Mouse (Mus musculus): ENCODE data around the gene Syt6.
"Not testable (repeated sequence)": the region's sequence is repeated elsewhere in the genome, so short reads cannot be mapped to it uniquely, and the experiment has no call there.

The Syt6 gene

DNA sequence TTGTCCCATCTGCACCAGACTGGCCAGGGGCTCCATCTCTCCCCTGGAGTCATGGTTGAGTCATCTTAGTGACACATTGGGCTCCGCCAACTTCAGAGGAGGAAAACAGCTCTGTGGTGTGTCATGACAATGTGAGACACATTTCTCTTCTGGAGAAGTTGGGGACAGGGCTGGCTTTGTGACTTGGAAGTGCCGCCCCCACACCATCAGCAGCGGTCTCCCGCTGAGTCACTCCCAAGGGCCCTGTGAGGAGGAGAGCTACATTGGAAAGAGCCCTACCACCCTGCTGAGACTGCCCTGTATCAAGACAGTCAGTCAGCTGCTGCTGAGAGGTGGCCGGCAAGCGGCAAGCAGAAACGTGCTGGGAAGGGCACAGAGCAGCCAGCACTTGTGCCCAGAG, 26.0 kb downstream of the Syt6 start:
- in situ Hi-C loops (cut with MboI, MseI) = no loop called here

DNA sequence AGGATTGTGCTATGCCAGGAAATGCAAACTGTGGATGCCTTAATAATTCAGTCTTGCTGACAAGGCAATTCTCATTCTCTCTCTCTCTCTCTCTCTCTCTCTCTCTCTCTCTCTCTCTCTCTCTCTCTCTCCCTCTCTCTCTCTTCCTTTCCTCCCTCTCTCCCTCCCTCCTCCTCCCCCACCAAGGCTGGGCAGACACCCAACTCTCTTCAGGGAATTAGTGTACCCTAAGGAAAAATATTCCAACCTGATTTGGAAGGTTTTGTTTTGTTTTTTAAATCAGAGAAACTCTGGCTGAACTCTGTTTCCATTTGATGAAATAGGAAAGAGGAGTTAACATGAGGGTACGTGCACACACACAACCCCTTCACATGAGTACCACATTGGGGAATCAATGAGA, 26.5 kb downstream of the Syt6 start:
- in situ Hi-C loops (cut with MboI, MseI) = no loop called here

DNA sequence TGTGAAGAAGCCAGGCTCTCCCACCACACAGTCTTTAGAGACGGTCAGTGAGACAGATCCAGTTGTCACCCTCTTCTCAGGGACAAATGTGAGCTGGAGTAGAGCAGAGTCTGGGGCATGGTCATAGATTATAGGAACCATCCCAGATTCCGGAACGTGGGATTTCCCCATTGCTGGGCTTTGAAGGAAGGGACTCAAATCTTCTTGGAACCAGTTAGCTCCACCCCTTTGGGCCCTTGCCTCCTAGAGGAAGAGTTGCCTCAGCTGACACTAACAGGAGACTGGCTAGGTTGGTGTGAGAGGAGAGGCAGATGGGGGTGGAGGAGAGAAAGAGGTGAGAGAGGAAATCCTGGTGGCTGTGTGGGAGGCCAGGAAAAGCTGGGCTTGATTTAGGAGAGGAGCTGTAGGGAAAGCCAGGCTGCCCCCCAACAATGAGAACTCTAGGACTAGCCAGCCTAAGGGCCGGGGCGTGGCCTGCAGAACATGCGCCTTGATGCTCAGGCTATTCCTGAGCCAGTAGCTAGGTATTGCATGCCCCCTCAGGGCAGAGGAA, 31.1 kb downstream of the Syt6 start:
- in situ Hi-C loops (cut with MboI, MseI) = no loop called here

DNA sequence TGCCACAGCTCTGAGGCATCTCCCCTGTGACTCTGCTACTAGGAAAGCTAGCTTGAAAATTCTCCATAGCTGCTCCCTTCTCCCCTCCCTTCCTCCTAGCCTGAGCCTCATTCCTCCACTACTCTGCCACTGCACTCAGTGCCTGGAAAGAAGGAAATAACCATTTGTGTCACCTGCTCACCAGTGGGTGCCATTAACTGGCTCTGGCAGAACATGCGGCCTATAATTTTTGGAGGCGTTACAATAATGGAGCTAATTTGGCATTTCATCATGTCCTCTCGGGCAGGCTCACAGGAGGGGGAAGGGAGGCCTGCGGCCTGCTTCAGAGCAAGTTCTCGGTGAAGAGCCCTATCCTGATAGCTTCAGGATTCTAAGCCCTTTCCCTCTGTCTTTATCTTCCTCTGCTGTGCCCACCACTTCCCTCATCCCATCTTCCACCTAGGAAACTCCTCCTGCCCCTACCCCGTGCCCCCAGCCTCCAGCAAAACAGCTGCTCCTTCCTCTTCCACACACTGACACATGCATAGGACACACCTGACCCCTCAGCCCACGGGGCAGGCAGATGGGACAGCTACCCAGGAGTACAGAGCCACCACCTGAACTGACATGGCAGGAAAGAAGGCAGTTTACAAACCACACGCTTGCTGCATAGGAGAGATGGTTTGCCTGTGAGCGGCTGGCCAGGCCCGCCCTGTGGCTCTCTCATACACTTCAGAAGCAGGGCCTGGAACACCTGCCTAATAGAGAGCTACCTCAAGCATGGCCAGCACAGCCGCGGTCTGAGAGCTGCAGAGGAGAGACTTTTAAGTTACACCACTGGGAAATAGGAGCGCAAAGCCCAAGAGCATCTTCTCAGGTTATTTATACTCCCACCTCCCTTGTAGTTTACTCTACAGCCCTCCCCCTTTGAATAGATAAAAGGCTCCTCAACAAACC, 31.9 kb downstream of the Syt6 start:
- in situ Hi-C loops (cut with MboI, MseI) = no loop called here

DNA sequence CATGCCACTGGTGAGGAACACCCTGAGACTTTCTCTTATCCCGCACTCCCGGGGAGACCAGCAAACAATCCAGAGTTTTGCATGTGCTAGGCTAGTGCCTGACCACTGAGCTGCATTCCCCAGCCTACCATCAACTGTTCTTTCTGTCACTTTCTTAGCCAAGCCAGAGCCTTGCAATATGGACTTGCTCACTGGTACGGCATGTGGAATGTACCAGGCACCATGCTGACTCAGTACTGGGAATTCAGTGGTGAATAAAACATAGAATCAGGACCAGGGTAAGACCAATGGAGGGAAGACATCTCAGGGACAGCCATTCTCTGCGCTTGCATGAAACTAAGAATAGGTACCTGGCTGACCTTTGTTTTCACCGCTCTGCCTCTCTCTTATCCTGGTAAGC, 35.2 kb downstream of the Syt6 start:
- in situ Hi-C loops (cut with MboI, MseI) = no loop called here

DNA sequence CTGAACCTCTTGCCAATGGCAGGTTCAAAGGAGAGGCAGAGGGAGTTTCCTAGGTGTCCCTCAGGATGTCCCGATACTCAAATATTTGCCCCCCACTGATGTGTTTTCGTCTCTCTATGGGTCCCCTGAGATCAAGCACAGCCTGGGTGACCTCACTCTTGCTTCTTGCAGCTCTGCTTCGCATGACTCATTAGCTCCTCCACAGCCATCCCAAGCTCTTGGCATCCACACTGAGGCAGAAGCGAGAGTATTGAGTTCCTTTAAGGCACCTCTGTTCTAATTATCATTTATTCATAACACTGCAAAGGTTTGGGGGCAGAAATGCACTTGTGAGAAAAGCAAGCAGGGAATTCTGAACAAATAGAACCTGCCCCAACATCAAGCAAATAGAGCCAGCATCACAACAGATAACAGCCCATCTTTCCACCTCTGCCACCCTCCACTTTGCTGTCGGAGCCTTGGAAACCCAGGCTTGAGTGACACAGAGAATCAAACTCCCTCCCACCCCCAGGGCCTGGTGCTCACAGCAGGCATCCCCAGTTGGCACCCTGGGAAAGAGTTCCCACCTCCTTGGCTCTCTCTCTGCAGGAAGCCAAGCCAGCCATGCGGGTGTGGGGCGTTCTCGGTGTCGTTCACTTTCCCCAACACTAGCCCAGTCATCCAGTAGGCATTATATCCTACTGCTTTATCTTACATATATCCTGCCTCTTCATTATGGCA, 37.8 kb downstream of the Syt6 start:
- in situ Hi-C loops (cut with MboI, MseI) = no loop called here

DNA sequence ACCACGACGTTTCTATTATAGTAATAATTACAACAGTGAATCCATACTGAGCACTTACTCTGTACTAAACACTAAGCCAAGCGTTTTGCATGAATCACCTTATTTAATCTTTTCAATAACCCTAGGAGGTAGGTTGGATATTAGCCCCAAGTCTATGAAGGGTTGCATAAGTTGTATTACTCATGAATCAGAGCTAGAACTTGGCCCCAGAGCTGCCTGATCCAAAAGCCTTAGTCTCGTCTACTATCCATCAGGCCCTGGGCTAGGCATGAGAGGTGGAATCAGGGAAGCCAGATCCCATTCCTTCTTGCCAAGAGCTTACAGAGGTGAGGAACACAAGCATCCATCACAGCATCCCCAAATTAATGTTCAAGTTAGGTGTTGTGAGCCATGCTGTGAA, 40.6 kb downstream of the Syt6 start:
- in situ Hi-C loops (cut with MboI, MseI) = loop anchor here in 1 of 2 experiments (5.0 kb wide), 1 partner anchor 47 kb away; no protein-coding TSS in a partner anchor

DNA sequence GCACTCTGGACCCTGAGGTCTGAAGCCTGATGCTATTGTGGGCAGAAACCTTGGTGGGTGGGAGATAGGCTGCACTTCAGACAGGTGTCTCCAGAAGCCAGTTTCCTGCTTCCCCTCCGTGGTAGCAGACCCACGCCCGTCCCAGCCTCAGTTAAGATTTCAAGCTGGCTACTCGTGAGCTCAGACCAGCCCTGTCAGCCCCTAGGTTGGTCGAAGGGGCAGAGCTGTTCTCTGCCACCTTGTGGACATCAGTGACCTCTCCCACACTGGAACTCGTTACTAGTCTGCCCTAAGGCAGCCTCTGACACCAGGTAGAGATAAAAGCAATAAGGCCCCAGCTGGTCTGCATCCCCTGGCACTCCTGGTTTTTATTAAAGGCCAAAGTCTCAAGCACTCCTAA, 42.0 kb downstream of the Syt6 start:
- in situ Hi-C loops (cut with MboI, MseI) = loop anchor here in 1 of 2 experiments (5.0 kb wide), 1 partner anchor 45 kb away; no protein-coding TSS in a partner anchor

DNA sequence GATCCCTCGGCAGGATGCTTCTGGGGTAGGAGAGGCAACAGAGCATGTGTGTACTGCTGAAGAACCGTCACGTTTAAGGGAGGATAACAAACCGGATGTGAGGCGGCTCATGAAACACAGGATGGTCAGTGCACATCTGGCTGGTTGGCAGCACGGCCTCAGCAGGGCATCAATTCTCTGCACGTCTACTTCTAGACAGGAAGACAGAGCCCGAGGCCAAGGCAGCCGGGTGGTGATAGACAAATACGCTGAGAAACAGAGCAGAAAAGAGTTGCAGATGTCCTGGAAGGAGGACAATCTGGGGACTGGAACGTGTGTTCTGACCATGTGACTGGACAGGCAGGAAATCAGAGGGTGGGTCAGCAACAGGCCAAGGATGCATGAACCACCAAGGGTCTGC, 45.1 kb downstream of the Syt6 start:
- in situ Hi-C loops (cut with MboI, MseI) = loop anchor here in 1 of 2 experiments (10.0 kb wide), 1 partner anchor 395 kb away; no protein-coding TSS in a partner anchor

DNA sequence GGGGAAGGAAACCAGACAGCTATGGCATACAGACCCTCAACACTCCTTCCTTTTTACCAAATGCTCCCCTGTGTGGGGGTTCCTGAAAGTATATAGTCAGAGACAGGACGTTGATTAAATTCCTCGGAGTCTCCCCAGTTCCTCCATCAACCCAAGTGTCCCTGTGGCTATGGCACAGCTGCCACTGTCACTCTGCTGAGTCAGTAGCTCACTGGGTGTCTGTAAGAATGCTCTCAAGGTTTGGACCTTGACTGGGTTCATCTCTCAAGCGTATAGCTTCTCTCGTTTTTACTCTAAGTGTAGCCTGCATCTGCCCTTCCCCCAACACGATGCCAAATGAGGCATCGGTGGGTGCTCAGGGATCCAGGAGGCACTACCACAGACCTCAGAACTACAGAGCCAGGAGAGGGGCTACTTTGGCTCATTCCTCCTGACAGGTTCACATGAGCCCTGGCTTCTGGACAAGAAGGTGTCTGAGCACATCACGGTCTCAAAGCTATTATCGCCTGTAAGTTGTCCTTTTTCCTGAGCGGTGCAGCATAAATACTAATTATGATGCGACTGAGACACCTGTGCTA, 49.0 kb downstream of the Syt6 start:
- in situ Hi-C loops (cut with MboI, MseI) = loop anchor here in 1 of 2 experiments (10.0 kb wide), 1 partner anchor 391 kb away; no protein-coding TSS in a partner anchor

DNA sequence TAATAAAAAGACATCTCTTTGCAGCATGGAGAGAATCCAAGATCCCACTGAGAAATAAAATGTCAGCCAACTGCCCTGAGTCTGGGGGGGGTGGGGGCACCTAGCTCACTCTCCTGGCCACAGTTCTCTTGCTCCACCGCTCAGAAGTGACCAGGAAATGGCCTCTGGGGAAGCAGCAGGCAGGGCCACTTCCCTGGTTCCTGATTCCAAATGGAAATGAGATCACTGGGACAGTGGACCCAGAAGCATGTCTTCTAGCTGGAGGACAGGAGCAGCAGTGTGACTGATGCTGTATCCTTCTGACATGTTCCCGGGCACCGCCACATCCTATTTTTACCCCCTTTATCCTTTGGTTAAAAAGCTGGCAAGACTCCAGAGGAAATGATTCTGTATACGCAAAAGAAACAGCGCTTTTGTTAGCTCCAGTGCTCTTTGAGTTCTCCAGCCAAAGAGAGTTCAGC, 49.6 kb downstream of the Syt6 start:
- in situ Hi-C loops (cut with MboI, MseI) = loop anchor here in 1 of 2 experiments (5.0 to 10.0 kb wide), 2 partner anchors 113 to 390 kb away; partner anchors contain the start of genes Gm10964 and Olfml3

DNA sequence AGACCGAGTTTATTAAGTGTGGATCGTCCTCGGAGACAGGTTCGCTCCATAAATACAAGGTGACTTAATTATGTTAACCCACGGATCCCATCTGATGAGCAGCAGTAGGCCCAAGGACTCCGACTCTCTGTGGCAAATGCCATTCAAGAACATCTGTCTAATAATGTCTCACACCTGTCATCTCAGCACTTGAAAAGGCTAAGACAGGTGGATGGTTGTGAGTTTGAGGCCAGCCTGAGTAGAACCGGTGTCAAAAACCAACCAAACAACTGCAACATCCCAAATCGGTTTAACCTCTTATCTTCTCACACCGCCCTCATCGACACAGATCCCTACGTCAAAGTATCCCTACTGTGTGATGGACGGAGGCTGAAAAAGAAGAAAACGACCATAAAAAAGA, 50.1 kb downstream of the Syt6 start:
- in situ Hi-C loops (cut with MboI, MseI) = loop anchor here in 1 of 2 experiments (5.0 to 10.0 kb wide), 2 partner anchors 112 to 390 kb away; partner anchors contain the start of genes Gm10964 and Olfml3

DNA sequence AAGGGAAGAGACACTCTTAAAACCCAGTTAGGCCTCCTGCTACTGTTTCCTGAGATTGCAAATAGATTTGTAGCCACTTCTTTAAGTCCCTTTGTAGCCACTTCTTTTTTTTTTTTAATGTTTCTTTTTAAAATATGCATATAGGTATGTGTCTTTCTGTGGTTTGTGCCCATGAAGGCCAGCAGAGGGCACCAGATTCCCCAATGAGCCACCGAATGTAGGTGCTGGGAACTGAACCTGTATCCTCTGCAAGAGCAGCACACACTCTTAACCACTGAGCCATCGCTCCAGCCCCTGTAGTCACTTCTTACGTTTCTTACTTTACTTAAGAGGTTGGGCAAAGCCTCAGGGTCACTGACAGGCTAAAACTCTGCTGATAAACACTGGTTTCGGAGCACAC, 51.5 kb downstream of the Syt6 start:
- in situ Hi-C loops (cut with MboI, MseI) = loop anchor here in 1 of 2 experiments (5.0 to 10.0 kb wide), 2 partner anchors 111 to 388 kb away; partner anchors contain the start of genes Gm10964 and Olfml3

DNA sequence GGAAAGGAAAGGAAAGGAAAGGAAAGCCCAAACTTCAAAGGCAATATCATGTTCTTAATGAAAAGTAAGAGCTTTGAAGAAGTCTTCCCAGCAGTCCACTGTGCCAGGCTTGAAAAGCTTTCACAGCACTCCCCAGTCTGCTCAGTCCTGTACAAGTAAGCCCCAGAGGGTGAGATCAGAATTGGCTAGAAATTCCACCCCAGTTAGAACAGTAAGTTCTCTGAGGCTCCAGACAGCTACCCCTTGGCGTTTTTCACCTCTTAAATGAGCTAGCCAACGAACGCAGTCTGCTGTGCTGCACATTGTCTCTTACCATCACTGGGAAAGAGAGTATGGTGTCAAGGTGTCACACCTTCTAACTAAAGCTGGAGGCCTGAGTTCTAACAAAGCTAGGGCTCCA, 52.6 kb downstream of the Syt6 start:
- in situ Hi-C loops (cut with MboI, MseI) = loop anchor here in 1 of 2 experiments (5.0 to 10.0 kb wide), 2 partner anchors 110 to 387 kb away; partner anchors contain the start of genes Gm10964 and Olfml3

DNA sequence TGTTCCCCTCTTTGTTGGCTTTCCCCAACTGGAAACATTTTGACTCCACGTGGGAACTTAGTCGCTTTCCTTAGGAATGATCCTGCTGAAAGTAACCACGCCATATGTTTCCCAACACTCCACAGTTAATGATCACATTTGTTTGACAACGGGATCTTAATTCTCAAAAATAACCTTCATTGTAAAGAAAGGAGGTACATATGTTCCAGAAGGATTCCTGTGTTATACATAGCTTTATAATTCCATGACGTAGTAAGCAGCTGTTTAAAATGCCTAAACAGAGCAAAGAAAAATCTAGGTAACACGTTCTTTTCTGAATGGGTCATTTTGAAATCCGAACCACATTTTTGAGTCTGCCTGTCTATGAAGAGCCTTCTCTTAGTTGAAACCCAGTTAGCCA, 58.1 kb downstream of the Syt6 start:
- in situ Hi-C loops (cut with MboI, MseI) = no loop called here

DNA sequence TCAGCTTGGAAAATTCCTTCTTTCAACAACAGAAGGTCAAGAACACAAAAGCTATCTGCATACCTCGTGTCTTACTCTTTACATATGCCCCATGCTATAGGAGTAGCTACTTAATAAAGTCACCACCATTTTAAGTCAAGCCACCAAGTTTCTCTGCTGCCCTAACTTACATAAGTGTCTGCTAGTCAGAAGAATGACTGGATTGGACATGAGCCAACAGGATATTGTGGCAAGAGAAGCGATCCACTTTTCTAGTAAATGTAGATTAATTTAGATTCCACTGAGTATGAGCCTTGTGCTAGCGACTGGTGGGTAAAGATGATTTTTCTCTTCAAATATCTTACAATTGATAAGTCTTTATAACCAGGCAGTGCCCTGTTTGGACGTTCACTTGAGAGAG, 58.8 kb downstream of the Syt6 start:
- in situ Hi-C loops (cut with MboI, MseI) = no loop called here

DNA sequence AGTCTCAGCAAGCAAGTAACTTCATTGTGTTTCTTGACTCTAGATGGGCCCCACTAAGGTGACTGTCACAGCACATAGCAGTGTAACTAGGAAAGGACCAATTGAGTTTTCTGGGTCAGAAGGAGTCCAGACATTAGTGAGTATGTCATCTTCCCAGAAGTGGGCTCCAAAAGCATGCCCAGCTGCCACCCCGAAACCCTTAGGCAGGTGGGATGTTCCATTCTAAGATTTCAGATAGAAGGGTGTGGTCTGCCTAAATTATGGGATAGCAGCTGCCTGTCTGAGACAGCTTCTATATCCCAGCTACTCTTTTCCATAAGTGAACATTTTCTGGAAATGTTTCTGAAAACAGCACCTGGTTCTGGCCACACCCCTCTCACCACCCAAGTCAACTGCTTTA, 59.2 kb downstream of the Syt6 start:
- in situ Hi-C loops (cut with MboI, MseI) = no loop called here

DNA sequence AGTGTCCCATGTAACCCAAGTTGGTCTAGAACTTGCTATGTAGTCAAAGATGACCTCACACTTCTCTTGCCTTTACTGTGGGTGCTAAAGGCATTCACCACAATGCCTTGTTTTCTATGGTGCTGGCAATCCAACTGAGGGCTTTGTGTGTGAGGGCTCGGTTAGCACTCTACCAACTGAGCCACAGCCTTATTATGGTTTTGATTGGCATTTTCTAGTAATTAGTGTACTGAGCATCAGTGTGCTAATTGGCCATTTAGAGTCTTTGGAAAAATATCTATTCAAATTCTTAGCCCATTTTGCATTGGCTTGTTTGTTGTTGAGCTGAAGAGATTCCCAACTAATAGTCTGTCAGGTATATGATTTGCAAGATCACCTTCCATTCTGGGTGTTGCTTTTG, 62.6 kb downstream of the Syt6 start:
- in situ Hi-C loops (cut with MboI, MseI) = no loop called here

DNA sequence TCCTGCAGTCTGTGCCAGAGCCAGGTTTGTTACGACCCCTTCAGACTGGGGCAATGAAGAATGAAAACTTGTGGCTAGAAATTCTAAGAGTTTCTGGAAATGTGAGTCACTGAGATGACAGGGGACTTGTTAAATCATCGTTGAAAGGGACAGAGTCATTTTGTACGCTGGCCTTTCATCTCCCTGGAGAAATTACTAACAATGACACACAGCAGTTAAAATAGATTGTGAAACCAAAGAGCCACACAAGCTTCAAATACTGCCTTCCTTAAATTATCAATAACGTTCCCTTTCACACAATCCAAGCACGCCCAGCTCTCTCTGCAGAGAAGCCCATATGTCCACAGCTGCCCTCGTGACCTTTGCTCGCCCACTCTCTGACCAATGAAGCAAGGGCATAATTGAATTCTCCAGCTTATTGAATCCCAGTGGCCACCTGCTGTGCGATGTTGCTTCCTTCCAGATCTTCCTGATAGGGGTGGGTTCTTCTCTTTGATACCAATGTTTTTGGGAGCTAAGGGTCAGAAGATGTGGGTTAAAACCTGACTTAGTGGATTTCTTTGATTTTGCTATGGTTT, 65.3 kb downstream of the Syt6 start:
- in situ Hi-C loops (cut with MboI, MseI) = loop anchor here in 1 of 2 experiments (5.0 kb wide), 1 partner anchor 42 kb away; no protein-coding TSS in a partner anchor

DNA sequence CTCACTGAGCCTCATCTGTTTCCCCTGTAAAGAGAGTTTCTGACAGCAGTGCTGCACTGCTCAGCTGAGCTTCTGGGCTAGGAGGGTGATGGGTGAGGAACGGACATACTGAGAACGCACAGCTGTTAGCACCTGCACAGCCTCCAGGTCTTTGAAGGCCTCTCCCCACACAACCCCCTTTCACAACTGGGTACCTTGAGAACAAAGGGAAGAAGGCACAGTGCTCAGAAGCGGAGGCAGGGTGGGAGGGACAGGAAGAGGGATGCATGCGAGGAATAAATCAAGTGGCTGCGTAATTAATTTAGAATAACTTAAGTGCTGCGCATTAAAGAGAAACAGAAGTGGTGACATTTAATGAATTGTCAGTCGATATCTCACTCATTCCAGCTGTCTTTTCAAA, 66.3 kb downstream of the Syt6 start:
- in situ Hi-C loops (cut with MboI, MseI) = loop anchor here in 1 of 2 experiments (5.0 kb wide), 1 partner anchor 41 kb away; no protein-coding TSS in a partner anchor

DNA sequence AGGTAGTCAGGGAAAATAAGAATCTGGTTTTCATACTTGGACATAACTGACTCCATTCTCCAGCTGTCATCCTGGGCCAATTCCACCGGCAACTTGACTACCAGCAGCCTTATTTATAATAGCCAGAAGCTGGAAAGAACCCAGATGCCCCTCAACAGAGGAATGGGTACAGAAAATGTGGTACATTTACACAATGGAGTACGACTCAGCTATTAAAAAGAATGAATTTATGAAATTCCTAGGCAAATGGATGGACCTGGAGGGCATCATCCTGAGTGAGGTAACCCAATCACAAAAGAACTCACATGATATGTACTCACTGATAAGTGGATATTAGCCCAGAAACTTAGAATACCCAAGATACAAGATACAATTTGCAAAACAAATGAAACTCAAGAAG, 70.9 kb downstream of the Syt6 start, which contains the start of gene Atg4a-ps:
Gene Atg4a-ps (minus strand): TSS at position 101 of the 400 bp plus-strand sequence.
- in situ Hi-C loops (cut with MboI, MseI) = not testable (repeated sequence)

All from T-helper 17 cell (primary cell).